Mouse (Mus musculus): ENCODE data around the gene Cdc20b. TPM values are rescaled to one million over a fixed set of nuclear protein-coding genes. Genes with fewer than 3 reads are reported as not detected.

Gene Cdc20b
- total and polyA plus RNA-seq, 3 experiments, result not detected

DNA sequence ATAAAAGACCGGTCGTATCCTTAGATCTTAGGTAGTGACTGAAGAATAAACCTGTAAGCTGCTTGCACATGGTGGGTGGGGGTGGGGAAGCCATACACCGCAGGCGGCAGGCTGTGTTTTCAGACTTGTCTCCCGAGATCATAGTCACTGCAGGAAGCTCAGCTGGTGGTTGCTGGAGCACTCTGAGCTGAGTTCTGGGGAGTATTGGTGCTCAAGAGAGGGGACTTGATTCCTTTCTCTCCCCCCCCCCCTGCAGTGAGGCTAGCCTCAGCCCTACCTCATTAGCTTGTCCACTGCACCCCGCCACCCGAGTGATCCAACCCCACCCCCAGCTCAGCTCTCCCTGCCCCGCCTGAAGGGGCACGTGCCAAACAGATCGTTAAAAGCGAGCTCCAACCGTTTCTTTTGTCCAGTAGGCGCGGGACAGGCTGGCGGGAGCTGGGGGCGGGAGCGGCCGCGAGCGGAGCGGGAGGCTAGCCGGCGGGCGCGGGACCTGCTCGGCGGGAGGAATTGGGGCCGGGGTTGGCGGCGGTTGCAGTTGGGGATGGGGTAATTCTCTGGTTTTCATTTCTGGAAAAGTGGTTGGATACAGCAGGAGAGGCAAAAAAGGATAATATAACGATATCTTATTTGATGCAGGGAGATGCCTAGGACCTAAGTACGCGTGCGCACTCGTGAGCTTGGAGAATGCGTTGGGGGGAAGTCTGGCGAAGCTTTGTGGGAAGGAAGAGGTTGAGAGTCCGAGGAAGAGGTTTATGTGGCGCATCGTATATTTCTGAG lies 2.9 kb upstream of the Cdc20b start:
- no peaks in the 10 kb centered on the region for H3K9me3 ChIP-seq (replicated peaks; ENCODE audit: insufficient read depth, low read length)
- TF ChIP-seq NRF1 (IDR thresholded peaks at IDR 0.05; ENCODE audit: insufficient read depth, low read depth, low read length, poor library complexity, severe bottlenecking), result no peak
- TF ChIP-seq BHLHE40 (IDR thresholded peaks at IDR 0.05; ENCODE audit: borderline replicate concordance, low read depth, low read length), result no peak
- no peak for TF ChIP-seq POLR2AphosphoS2 (IDR thresholded peaks at IDR 0.05; ENCODE audit: low read length)
- TF ChIP-seq ZC3H11A (IDR thresholded peaks at IDR 0.05; ENCODE audit: low read depth, low read length), result no peak
- no peak for TF ChIP-seq RCOR1 (IDR thresholded peaks at IDR 0.05; ENCODE audit: low read depth, low read length)
- no peaks in the 10 kb centered on the region; a peak in 1 of 4 replicates for H3K36me3 ChIP-seq (ENCODE audit: control insufficient read depth in 1 of 2, insufficient read depth in 2 of 2, low read length in 2 of 2)
- no peak overlapping the region for H3K9ac ChIP-seq (ENCODE audit: control insufficient read depth, low read depth, low read length, poor library complexity, severe bottlenecking)
- no peak for DNase-seq (ENCODE audit: low read depth, low spot score)
- H3K4me3 ChIP-seq (ENCODE audit: control insufficient read depth in 1 of 2, insufficient read depth in 1 of 2, low read depth in 2 of 2, low read length in 2 of 2), result no peak overlapping the region
- no peaks in the 10 kb centered on the region for H3K79me2 ChIP-seq (ENCODE audit: control insufficient read depth, insufficient read depth, low read length, poor library complexity)
- H3K27me3 ChIP-seq (ENCODE audit: control insufficient read depth in 1 of 2, insufficient read depth in 2 of 2, low read length in 2 of 2), result no peaks in the 10 kb centered on the region; a peak in 1 of 4 replicates
- H3K4me1 ChIP-seq (ENCODE audit: control insufficient read depth in 1 of 2, insufficient read depth in 2 of 2, low read length in 2 of 2), result peaks cover 0 to 4% of the 10 kb centered on the region in 2 experiments; a peak in 1 of 4 replicates
- H3K27ac ChIP-seq (ENCODE audit: control insufficient read depth, low read depth, low read length), result no peak overlapping the region

DNA sequence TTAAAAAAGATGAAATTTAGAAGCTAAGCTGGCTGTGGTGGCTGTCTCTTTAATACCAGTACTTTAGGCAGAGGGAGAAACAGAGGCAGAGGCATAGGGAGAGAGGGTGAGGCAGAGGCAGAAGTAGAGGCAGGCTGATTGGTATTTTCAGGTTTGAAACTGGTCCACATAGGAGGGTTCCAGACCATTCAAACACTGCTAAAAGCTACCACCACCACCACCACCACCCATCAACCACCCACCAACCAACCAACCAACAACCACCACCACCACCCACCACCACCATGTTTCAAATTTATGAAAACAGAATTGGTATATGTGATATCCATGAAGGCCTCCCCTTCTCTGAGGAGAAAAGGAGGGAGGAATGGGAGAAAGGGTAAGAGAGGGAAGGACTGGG lies 2.1 kb upstream of the Cdc20b start:
- no peak overlapping the region for H3K4me3 ChIP-seq (ENCODE audit: control insufficient read depth in 1 of 2, insufficient read depth in 1 of 2, low read depth in 2 of 2, low read length in 2 of 2)
- H3K9me3 ChIP-seq (replicated peaks; ENCODE audit: insufficient read depth, low read length), result no peaks in the 10 kb centered on the region
- DNase-seq (ENCODE audit: low read depth, low spot score), result no peak
- H3K9ac ChIP-seq (ENCODE audit: control insufficient read depth, low read depth, low read length, poor library complexity, severe bottlenecking), result no peak overlapping the region
- TF ChIP-seq ZC3H11A (IDR thresholded peaks at IDR 0.05; ENCODE audit: low read depth, low read length) (no peak), POLR2A (IDR thresholded peaks at IDR 0.05; ENCODE audit: control insufficient read depth in 1 of 2, insufficient read depth in 1 of 2, low read depth in 1 of 2, low read length in 2 of 2, poor library complexity in 1 of 2) (no peak), MEF2A (IDR thresholded peaks at IDR 0.05; ENCODE audit: extremely low read depth, insufficient replicate concordance, low read depth, low read length, poor library complexity, severe bottlenecking) (no peak), MAFK (IDR thresholded peaks at IDR 0.05; ENCODE audit: borderline replicate concordance, low read depth, low read length) (no peak), MYC (IDR thresholded peaks at IDR 0.05; ENCODE audit: low read depth, low read length) (no peak), USF1 (IDR thresholded peaks at IDR 0.05; ENCODE audit: low read depth, low read length) (no peak), SIN3A (IDR thresholded peaks at IDR 0.05; ENCODE audit: low read length) (no peak)
- H3K27me3 ChIP-seq (ENCODE audit: control insufficient read depth in 1 of 2, insufficient read depth in 2 of 2, low read length in 2 of 2), result no peaks in the 10 kb centered on the region; a peak in 1 of 4 replicates
- H3K27ac ChIP-seq (ENCODE audit: control insufficient read depth, low read depth, low read length), result no peak overlapping the region
- no peaks in the 10 kb centered on the region; a peak in 1 of 4 replicates for H3K36me3 ChIP-seq (ENCODE audit: control insufficient read depth in 1 of 2, insufficient read depth in 2 of 2, low read length in 2 of 2)
- H3K4me1 ChIP-seq (ENCODE audit: control insufficient read depth in 1 of 2, insufficient read depth in 2 of 2, low read length in 2 of 2), result peaks cover 0 to 4% of the 10 kb centered on the region in 2 experiments; a peak in 1 of 4 replicates
- H3K79me2 ChIP-seq (ENCODE audit: control insufficient read depth, insufficient read depth, low read length, poor library complexity), result no peaks in the 10 kb centered on the region

DNA sequence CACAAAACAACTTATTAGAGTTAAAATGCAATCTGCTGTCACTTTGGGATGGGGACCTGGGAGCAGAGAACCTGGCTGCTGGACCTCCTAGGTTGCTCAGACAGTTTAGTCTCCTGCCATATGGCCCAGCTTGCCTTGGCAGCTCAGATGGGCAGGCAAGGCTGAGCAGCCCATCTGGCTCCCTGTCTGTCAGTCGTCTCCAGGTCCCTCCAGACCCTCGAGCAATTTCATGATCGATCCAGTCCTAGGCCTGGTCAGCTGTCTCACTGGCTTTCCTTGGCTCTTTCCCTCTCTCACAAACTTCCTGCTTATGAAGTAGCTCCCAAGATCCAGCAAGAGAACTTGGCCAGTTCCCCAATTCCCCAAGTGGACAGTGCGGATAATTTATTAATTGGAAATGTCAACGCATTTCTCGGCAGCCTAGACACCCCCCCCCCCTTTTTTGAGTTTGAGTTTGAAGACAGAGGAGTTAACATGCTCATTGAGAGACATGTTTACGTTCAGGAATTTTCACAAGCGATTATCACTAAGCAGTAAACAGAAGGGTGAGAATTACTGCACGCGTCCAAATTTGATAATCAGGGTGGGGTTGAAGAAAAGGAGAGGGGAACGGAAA lies 532 bp upstream of the Cdc20b start:
- no peaks in the 10 kb centered on the region for H3K79me2 ChIP-seq (ENCODE audit: control insufficient read depth, insufficient read depth, low read length, poor library complexity)
- H3K4me1 ChIP-seq (ENCODE audit: control insufficient read depth in 1 of 2, insufficient read depth in 2 of 2, low read length in 2 of 2), result peaks cover 0 to 4% of the 10 kb centered on the region in 2 experiments; a peak in 1 of 4 replicates
- H3K36me3 ChIP-seq (ENCODE audit: control insufficient read depth in 1 of 2, insufficient read depth in 2 of 2, low read length in 2 of 2), result no peaks in the 10 kb centered on the region; a peak in 1 of 4 replicates
- H3K27me3 ChIP-seq (ENCODE audit: control insufficient read depth in 1 of 2, insufficient read depth in 2 of 2, low read length in 2 of 2), result no peaks in the 10 kb centered on the region; a peak in 1 of 4 replicates
- no peaks in the 10 kb centered on the region for H3K9me3 ChIP-seq (replicated peaks; ENCODE audit: insufficient read depth, low read length)
- H3K27ac ChIP-seq (ENCODE audit: control insufficient read depth, low read depth, low read length), result 0 out of 2 replicates have a peak overlapping the region, but pooled peaks have one; percentile 9
- H3K4me3 ChIP-seq (ENCODE audit: control insufficient read depth in 1 of 2, insufficient read depth in 1 of 2, low read depth in 2 of 2, low read length in 2 of 2), result peak overlapping the region; percentile 68 to 81
- TF ChIP-seq MAFK (IDR thresholded peaks at IDR 0.05; ENCODE audit: borderline replicate concordance, low read depth, low read length) (no peak), ZKSCAN1 (IDR thresholded peaks at IDR 0.05; ENCODE audit: low read depth, low read length) (no peak), SIN3A (IDR thresholded peaks at IDR 0.05; ENCODE audit: low read length) (no peak), MYC (IDR thresholded peaks at IDR 0.05; ENCODE audit: low read depth, low read length) (no peak), MAX (IDR thresholded peaks at IDR 0.05; ENCODE audit: low read length) (peak; percentile 7; the same call in 1 of the 2 replicates), RAD21 (IDR thresholded peaks at IDR 0.05; ENCODE audit: low read depth, low read length) (no peak), ETS1 (IDR thresholded peaks at IDR 0.05; ENCODE audit: low read depth, low read length) (0 out of 2 replicates have a peak, but pooled peaks have one; percentile 25), TBP (IDR thresholded peaks at IDR 0.05; ENCODE audit: low read depth, low read length) (no peak), POLR2A (IDR thresholded peaks at IDR 0.05; ENCODE audit: control insufficient read depth in 1 of 2, insufficient read depth in 1 of 2, low read depth in 1 of 2, low read length in 2 of 2, poor library complexity in 1 of 2) (0 out of 4 replicates have a peak, but pooled peaks of 1 of the 2 experiments have one; percentile 3), BHLHE40 (IDR thresholded peaks at IDR 0.05; ENCODE audit: borderline replicate concordance, low read depth, low read length) (peak; percentile 61; the same call in 1 of the 2 replicates), POLR2AphosphoS2 (IDR thresholded peaks at IDR 0.05; ENCODE audit: low read length) (no peak)
- no peak for DNase-seq (ENCODE audit: low read depth, low spot score)
- peak overlapping the region; percentile 68 for H3K9ac ChIP-seq (ENCODE audit: control insufficient read depth, low read depth, low read length, poor library complexity, severe bottlenecking)

All from MEL (cell line).